Mouse (Mus musculus) CD4-positive, CD25-positive, alpha-beta regulatory T cell, adult 2 months (primary cell): ENCODE results near the gene Ganab.

Experiments used
- DNase-seq: peaks from one replicate; pipeline ENCODE4 v3.0.0-alpha.2; 2012; ENCODE audit warnings: low read depth, low spot score

Ganab gene

GRCm38 (mm10) chr19:8966198-8966589, 68.3 kb downstream of the Ganab start:
- no peak for DNase-seq
